Mouse (Mus musculus) spleen, embryonic (tissue): Measurements from ENCODE around the gene Rab8a.

ENCODE experiments used
- CTCF ChIA-PET: fragments of 350-600 bp; sonication (Branson Sonifier 250); formaldehyde crosslinking; loops from one replicate; lab custom pipeline; 2022; lab: Charles Lee

Rab8a gene

GRCm38 (mm10) chr8:72210222-72210621, 49.2 kb downstream of the Rab8a start:
- CTCF ChIA-PET: interaction anchor here (0.7 to 1.1 kb wide), 2 partner anchors 34 to 37 kb away, joined by 3 read pairs; no protein-coding TSS in a partner anchor

GRCm38 (mm10) chr8:72210710-72211109, 49.7 kb downstream of the Rab8a start:
- CTCF ChIA-PET: interaction anchor here (0.7 to 1.1 kb wide), 2 partner anchors 35 to 36 kb away, joined by 3 read pairs; no protein-coding TSS in a partner anchor

- CTCF ChIA-PET: no interaction called here
Observed at GRCm38 (mm10) chr8:72211846-72212245, 50.8 kb downstream of the Rab8a start.

GRCm38 (mm10) chr8:72212751-72213150, 51.8 kb downstream of the Rab8a start, which contains the start of gene Cib3:
TSS of gene Cib3 (minus strand) at chr8:72212837.
- CTCF ChIA-PET: no interaction called here

GRCm38 (mm10) chr8:72213536-72213935, 52.5 kb downstream of the Rab8a start, which contains the start of gene Gm11034:
TSS of gene Gm11034 (minus strand) at chr8:72213636.
- CTCF ChIA-PET: interaction anchor here (0.5 kb wide), 1 partner anchor 125 kb away, joined by 4 read pairs; no protein-coding TSS in a partner anchor

- CTCF ChIA-PET: no interaction called here
Observed at GRCm38 (mm10) chr8:72215060-72215459, 54.1 kb downstream of the Rab8a start.

GRCm38 (mm10) chr8:72215871-72216270, 54.9 kb downstream of the Rab8a start:
- CTCF ChIA-PET: interaction anchor here (0.6 to 0.7 kb wide), 2 partner anchors 217 to 439 kb away, joined by 3 read pairs; no protein-coding TSS in a partner anchor

- CTCF ChIA-PET: interaction anchor here (0.6 kb wide), 1 partner anchor 32 kb away, joined by 6 read pairs; no protein-coding TSS in a partner anchor
Observed at GRCm38 (mm10) chr8:72218781-72219540, 58.0 kb downstream of the Rab8a start.

- CTCF ChIA-PET: interaction anchor here (0.6 kb wide), 1 partner anchor 33 kb away, joined by 6 read pairs; no protein-coding TSS in a partner anchor
Observed at GRCm38 (mm10) chr8:72219541-72220363, 58.8 kb downstream of the Rab8a start, which contains the start of gene Fam32a. TSS of gene Fam32a (plus strand) at chr8:72219730.

- CTCF ChIA-PET: no interaction called here
Observed at GRCm38 (mm10) chr8:72220758-72221157, 59.8 kb downstream of the Rab8a start.

GRCm38 (mm10) chr8:72222656-72223055, 61.7 kb downstream of the Rab8a start:
- CTCF ChIA-PET: interaction anchor here (0.6 kb wide), 1 partner anchor 129 kb away, joined by 3 read pairs; no protein-coding TSS in a partner anchor
